In the genomic region with DNA sequence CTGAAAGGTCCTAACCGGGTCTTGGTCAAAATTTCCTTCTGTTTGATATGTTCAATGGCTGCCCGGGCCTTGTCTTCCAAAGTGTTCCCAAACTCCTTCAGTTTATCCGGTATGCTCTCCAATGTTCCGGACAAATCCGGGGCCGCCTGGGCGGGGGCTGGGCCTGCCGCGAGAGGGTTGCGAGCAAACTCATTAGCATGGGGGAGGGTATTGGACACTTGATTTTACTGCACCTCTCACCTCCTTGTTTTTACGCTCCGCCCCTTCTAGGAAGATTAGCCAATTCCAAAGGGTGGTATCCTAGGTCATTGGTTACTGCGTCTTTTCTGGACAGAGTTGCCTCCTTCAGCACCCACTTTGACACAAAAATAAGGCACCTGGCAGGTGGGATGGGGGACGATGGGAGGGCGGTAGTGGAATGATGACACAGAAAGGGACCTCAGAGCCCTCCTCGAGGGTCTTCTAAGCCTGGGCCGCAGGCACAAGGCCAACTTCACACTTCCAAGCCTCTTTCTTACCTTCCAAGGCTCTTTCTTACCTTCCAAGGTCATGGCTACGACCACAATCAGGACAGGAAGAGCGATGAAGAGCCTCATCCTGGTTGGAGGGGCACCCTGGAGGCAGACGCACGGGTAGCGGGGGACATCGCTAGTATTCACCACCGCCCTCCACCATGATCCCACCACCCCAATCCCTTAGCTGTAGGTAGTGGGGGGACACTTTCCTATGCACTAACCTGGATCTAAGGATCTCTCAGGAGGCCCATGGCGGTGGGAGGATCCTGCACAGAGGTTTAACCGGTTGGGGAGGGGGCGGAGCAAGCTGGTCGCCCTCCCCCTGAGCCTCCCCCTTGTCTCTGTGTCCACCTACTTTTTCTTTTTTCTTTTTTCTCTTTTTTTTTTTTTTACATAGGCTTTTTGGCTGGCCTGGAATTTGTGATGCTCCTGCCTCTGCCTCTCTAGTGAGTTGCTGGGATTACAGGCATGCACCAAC, we compare ENCODE assay signal across 8 mouse cellular contexts. TPM values are rescaled to one million over a fixed set of nuclear protein-coding genes. Genes with fewer than 3 reads are reported as not detected.
A peak's percentile ranks its signal among the peaks of the same experiment; 100 is the strongest.
DNase-seq lines count a peak whose midpoint lies in the region; ATAC-seq and TF ChIP-seq lines count a peak whose summit lies in the region.

A gene (minus strand): TSS at position 788 of the 993 bp plus-strand sequence.

- WGBS in midbrain, postnatal 0 days: 55% methylated on average over 28 of the region's 28 CpGs

- no peak for ATAC-seq in megakaryocyte, adult 5-6 weeks (ENCODE audit: poor library complexity, severe bottlenecking)
- ATAC-seq in midbrain, postnatal 0 days (ENCODE audit: low FRiP score): no peak

- peaks cover 42% of the 10 kb centered on the region for H3K4me1 ChIP-seq in megakaryocyte, embryonic 14.5 days
- H3K4me1 ChIP-seq in midbrain, postnatal 0 days (ENCODE audit: insufficient read depth, low read length): no peaks in the 10 kb centered on the region

- peaks cover 75% of the 10 kb centered on the region for H3K27me3 ChIP-seq in megakaryocyte, embryonic 14.5 days (replicated peaks)
- H3K27me3 ChIP-seq in midbrain, postnatal 0 days (ENCODE audit: insufficient read depth, low read length): no peaks in the 10 kb centered on the region

- H3K4me2 ChIP-seq in midbrain, postnatal 0 days (ENCODE audit: low read depth, low read length, poor library complexity, severe bottlenecking): no peak within 1 kb of the TSS

- peaks cover 15% of the 10 kb centered on the region for H3K36me3 ChIP-seq in megakaryocyte, embryonic 14.5 days (replicated peaks; ENCODE audit: low read length)
- H3K36me3 ChIP-seq in midbrain, postnatal 0 days (ENCODE audit: insufficient read depth, low read length): no peaks in the 10 kb centered on the region

- peak within 1 kb of the TSS; percentile 62; the same call in 1 of the 2 replicates for H3K27ac ChIP-seq in midbrain, postnatal 0 days (ENCODE audit: low read depth, low read length)

- intact Hi-C loops in left cerebral cortex, postnatal 36 days (cut with DNase I): no loop called here

- peaks cover 18% of the 10 kb centered on the region for H3K9me3 ChIP-seq in megakaryocyte, embryonic 14.5 days
- H3K9me3 ChIP-seq in midbrain, postnatal 0 days (ENCODE audit: low read length): no peaks in the 10 kb centered on the region

- H3K4me3 ChIP-seq in megakaryocyte, embryonic 14.5 days (replicated peaks): peak within 1 kb of the TSS; percentile 69
- H3K4me3 ChIP-seq in midbrain, postnatal 0 days (ENCODE audit: low read depth, low read length): no peak within 1 kb of the TSS

- no peak within 1 kb of the TSS for H3K9ac ChIP-seq in midbrain, postnatal 0 days (replicated peaks; ENCODE audit: low read length, poor library complexity, severe bottlenecking)

- TF ChIP-seq CTCF in midbrain, postnatal 0 days (IDR thresholded peaks at IDR 0.05): no peak

- no peak for DNase-seq in adrenal gland, postnatal 4 days (ENCODE audit: low spot score in 2 of 2)
- DNase-seq in kidney, postnatal 4 days: peak; percentile 52 to 69
- DNase-seq in midbrain, postnatal 0 days (ENCODE audit: low spot score): no peak
- DNase-seq in left cerebral cortex, postnatal 36 days (ENCODE audit: low spot score in 2 of 2): no peak
- DNase-seq in cerebellum, adult 8-10 months: no peak
- DNase-seq in c-Kit-positive CD71-positive TER-119-positive erythroid progenitor cells, embryonic 14.5 days (ENCODE audit: low spot score): no peak

RNA-seq across cellular contexts. Expression of the gene that starts here (rescaled TPM):
- 31.2 and 454 TPM in 2 replicates for polyA plus RNA-seq in megakaryocyte, embryonic 14.5 days (2012; ENCODE audit: insufficient read depth, low replicate concordance)
- 3.8 and 7.8 TPM in 2 replicates for total RNA-seq in megakaryocyte, adult 5-6 weeks (2015)
- 4.2 and 15.8 TPM in 2 replicates for total RNA-seq in megakaryocyte, adult 5-6 weeks (2017)
- total RNA-seq in adrenal gland, postnatal 4 days (2021): 100 to 1,000 TPM; 390 to 714 TPM
- 3.6 and 5.1 TPM in 2 replicates for total RNA-seq in midbrain, postnatal 0 days (2014; rRNA removed)
- 7.9 and 9.0 TPM in 2 replicates for polyA plus RNA-seq in midbrain, postnatal 0 days (2015; fragmentation: Nextera tagmentation; extraction: Ambion mirVana)
- total RNA-seq in left cerebral cortex, postnatal 36 days (2021): 1 to 10 TPM; 1.5 to 2.9 TPM

Comparison
In these comparisons a context has a peak if more than half of its experiments do, and no peak if none do; other contexts are left out.
1. RNA of the gene that starts here (total RNA-seq): 390 to 714 TPM in adrenal gland, postnatal 4 days; 3.8 to 15.8 TPM in megakaryocyte, adult 5-6 weeks, 3.6 to 5.1 TPM in midbrain, postnatal 0 days and 1.5 to 2.9 TPM in left cerebral cortex, postnatal 36 days; every median in the first group is over 10 times any median in the second.
2. DNase-seq: peak in kidney, postnatal 4 days (2 of 2); none in adrenal gland, postnatal 4 days (0 of 2), midbrain, postnatal 0 days (single experiment), left cerebral cortex, postnatal 36 days (0 of 2), cerebellum, adult 8-10 months (single experiment) and c-Kit-positive CD71-positive TER-119-positive erythroid progenitor cells, embryonic 14.5 days (single experiment).